Mouse (Mus musculus) liver, embryonic 14.5 days (tissue): ENCODE measurements around the gene Olfr577.

Experiments used
- CTCF ChIP-seq: IDR thresholded peaks from 2 replicates; pipeline ENCODE4 v1.5.1; 2016; ENCODE audit warnings: antibody characterized with exemption, low read depth, control low read depth
- EP300 ChIP-seq: IDR thresholded peaks from 2 replicates; pipeline ENCODE4 v1.6.1; 2016; ENCODE audit warnings: antibody characterized with exemption, low read depth

DNA sequence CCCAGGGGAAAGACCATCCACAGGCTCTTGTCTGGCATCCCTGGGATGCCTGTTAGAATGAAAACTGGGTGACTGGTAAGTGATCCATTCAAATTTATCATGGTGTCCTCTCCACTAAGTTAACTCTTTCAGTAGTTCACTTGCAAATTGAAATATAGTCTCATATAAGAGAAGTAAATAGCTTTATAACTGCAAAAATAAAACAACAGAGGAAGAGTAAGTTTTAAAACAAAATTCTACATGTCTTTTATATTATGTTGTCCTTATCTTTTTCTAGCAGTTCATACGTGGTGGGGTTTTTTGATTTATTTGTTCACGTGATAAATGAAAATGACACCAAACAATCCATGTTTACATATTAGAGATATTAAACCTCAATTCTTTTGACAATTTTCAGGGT is 33.3 kb downstream of the Olfr577 start, which contains the start of gene Olfr573-ps1:
- no peak for TF ChIP-seq CTCF
- TF ChIP-seq EP300, result no peak
